Mouse (Mus musculus): ENCODE results near the gene Cd3eap.

GRCm38 (mm10) chr7:19405417-19405816 is 46.1 kb upstream of the Cd3eap start:
- TF ChIP-seq CTCF (IDR thresholded peaks at IDR 0.05 in 2 of 3, conservative IDR thresholded peaks at IDR 0.05 in 1 of 3; ENCODE audit: control insufficient read depth in 1 of 3, insufficient read depth in 1 of 3, low read depth in 2 of 3, low read length in 3 of 3, poor library complexity in 1 of 3, severe bottlenecking in 1 of 3), result peak; percentile 96 to 98 (median 96)
- no peak for TF ChIP-seq UBTF (IDR thresholded peaks at IDR 0.05; ENCODE audit: borderline replicate concordance, insufficient read depth, low read depth, low read length)

All from MEL (cell line).